Mouse (Mus musculus): ENCODE data around the gene Pip4p1. TPM values are rescaled to one million over a fixed set of nuclear protein-coding genes. Genes with fewer than 3 reads are reported as not detected.

The Pip4p1 gene
- polyA plus RNA-seq, 1 experiment: 68.1 TPM

DNA sequence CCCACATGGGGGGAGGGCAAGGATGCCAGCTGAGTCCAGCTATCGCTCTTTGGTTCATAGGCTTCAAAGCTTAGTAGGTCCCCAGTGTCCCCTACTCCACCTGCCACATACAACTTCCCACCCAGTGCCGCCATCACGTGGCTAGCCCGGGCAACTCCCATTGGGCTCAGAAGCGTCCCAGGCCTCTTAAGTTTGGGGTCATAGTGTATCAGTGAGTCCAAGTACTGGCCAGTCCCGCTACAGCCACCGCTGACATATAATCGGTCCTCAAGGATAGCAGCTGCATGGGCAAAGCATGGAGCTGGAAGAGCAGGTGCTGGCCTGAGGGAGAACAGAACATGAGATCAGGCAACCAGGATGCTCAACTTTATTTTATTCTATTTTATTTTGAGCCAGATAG lies 39.0 kb downstream of the Pip4p1 start:
- no peaks in the 10 kb centered on the region for H3K27me3 ChIP-seq (replicated peaks; ENCODE audit: control insufficient read depth, insufficient read depth, low read length)
- H3K36me3 ChIP-seq (ENCODE audit: control insufficient read depth, insufficient read depth, low read length): no peaks in the 10 kb centered on the region
- no peak overlapping the region for H3K27ac ChIP-seq (ENCODE audit: insufficient read depth, low read depth, low read length)
- 95% methylated on average over 8 of the region's 8 CpGs for WGBS
- no peaks in the 10 kb centered on the region for H3K4me1 ChIP-seq (ENCODE audit: control insufficient read depth, insufficient read depth, low read length)
- no peak for DNase-seq
- TF ChIP-seq CTCF (conservative IDR thresholded peaks at IDR 0.05; ENCODE audit: insufficient read depth, insufficient read length, low read depth, low read length) (no peak), POLR2A (IDR thresholded peaks at IDR 0.05; ENCODE audit: low read depth, low read length) (no peak)
- H3K4me3 ChIP-seq (ENCODE audit: insufficient read depth, low read depth, low read length): no peak overlapping the region

DNA sequence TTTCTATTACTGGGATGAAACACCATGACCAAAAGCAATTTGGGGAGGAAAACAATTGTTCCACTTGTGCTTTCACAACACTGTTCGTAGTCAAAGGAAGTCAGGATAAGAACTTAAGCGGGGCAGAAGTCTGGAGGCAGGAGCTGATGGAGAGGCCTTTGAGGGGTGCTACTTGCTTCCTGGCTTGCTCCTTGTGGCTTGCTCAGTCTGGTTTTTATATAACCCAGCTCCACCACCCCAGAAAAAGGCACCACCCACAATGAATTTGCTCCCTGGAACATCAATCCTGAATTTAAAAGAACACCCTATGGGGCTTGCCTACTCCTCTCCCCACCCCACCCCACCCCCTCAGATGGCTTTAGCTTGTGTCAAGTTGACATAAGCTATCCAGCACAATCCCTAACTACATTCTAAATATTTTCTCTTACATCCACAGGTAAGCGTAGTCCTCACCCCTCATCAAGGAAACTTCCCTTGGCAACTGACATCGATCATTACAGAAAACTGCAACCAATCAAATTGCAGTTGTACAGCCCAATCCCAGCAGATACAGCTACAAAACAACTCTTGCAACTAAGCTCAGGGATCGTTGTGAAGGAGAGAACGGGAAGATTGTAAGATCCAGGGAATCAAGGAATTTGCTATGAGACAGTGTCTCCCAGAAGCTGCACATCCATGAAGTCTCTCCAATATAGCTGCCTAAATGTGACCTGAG lies 54.3 kb downstream of the Pip4p1 start:
- no peak for DNase-seq
- 88% methylated on average over 6 of the region's 6 CpGs for WGBS
- no peak for TF ChIP-seq CTCF (conservative IDR thresholded peaks at IDR 0.05; ENCODE audit: insufficient read depth, insufficient read length, low read depth, low read length)
- no peak for TF ChIP-seq POLR2A (IDR thresholded peaks at IDR 0.05; ENCODE audit: low read depth, low read length)
- Histone ChIP-seq H3K36me3 (ENCODE audit: control insufficient read depth, insufficient read depth, low read length) (no peaks in the 10 kb centered on the region), H3K27ac (ENCODE audit: insufficient read depth, low read depth, low read length) (no peak overlapping the region), H3K27me3 (replicated peaks; ENCODE audit: control insufficient read depth, insufficient read depth, low read length) (no peaks in the 10 kb centered on the region), H3K4me3 (ENCODE audit: insufficient read depth, low read depth, low read length) (no peak overlapping the region), H3K4me1 (ENCODE audit: control insufficient read depth, insufficient read depth, low read length) (no peaks in the 10 kb centered on the region)

Other genes starting within 250 kb of the Pip4p1 start
- not detected in 2 replicates for gene Olfr747, start 237.7 kb downstream of the Pip4p1 start, polyA plus RNA-seq (2012; rRNA removed)
- gene Olfr748, start 223.5 kb downstream of the Pip4p1 start, polyA plus RNA-seq (2012; rRNA removed): not detected in 2 replicates
- gene Olfr749, start 185.8 kb downstream of the Pip4p1 start, polyA plus RNA-seq (2012; rRNA removed): not detected in 2 replicates
- gene Ttc5, start 145.3 kb downstream of the Pip4p1 start, polyA plus RNA-seq (2012; rRNA removed): 24.5 and 25.8 TPM in 2 replicates
- not detected in 2 replicates for gene Ccnb1ip1, start 123.1 kb downstream of the Pip4p1 start, polyA plus RNA-seq (2012; rRNA removed)
- gene Parp2, start 123.0 kb downstream of the Pip4p1 start, polyA plus RNA-seq (2012; rRNA removed): 12.0 and 12.6 TPM in 2 replicates
- gene Tep1, start 60.3 kb downstream of the Pip4p1 start, polyA plus RNA-seq (2012; rRNA removed): 17.6 and 18.8 TPM in 2 replicates
- 0.34 and 1.2 TPM in 2 replicates for gene Klhl33, start 33.3 kb downstream of the Pip4p1 start, polyA plus RNA-seq (2012; rRNA removed)
- 54.6 and 77.8 TPM in 2 replicates for gene Osgep, start 6.0 kb downstream of the Pip4p1 start, polyA plus RNA-seq (2012; rRNA removed)
- gene Apex1, start 5.9 kb downstream of the Pip4p1 start, polyA plus RNA-seq (2012; rRNA removed): 24.0 and 31.3 TPM in 2 replicates
- 79.2 and 91.3 TPM in 2 replicates for gene Pnp, start 226 bp upstream of the Pip4p1 start, polyA plus RNA-seq (2012; rRNA removed)
- 42.3 and 52.8 TPM in 2 replicates for gene Gm49342, start 13.7 kb upstream of the Pip4p1 start, polyA plus RNA-seq (2012; rRNA removed)
- gene Pnp2, start 25.1 kb upstream of the Pip4p1 start, polyA plus RNA-seq (2012; rRNA removed): 0.54 and 0.56 TPM in 2 replicates
- not detected in 2 replicates for gene Rnase10, start 76.9 kb upstream of the Pip4p1 start, polyA plus RNA-seq (2012; rRNA removed)
- not detected in 2 replicates for gene Rnase9, start 111.0 kb upstream of the Pip4p1 start, polyA plus RNA-seq (2012; rRNA removed)
- gene Rnase11, start 119.3 kb upstream of the Pip4p1 start, polyA plus RNA-seq (2012; rRNA removed): not detected in 2 replicates
- not detected in 2 replicates for gene Rnase12, start 126.8 kb upstream of the Pip4p1 start, polyA plus RNA-seq (2012; rRNA removed)
- not detected in 2 replicates for gene Olfr750, start 143.6 kb upstream of the Pip4p1 start, polyA plus RNA-seq (2012; rRNA removed)
- gene Rnase4, start 160.2 kb upstream of the Pip4p1 start, polyA plus RNA-seq (2012; rRNA removed): 35.1 and 41.2 TPM in 2 replicates
- gene Ang, start 160.3 kb upstream of the Pip4p1 start, polyA plus RNA-seq (2012; rRNA removed): 4.7 and 5.1 TPM in 2 replicates
- 0.42 and 0.64 TPM in 2 replicates for gene Eddm3b, start 183.6 kb upstream of the Pip4p1 start, polyA plus RNA-seq (2012; rRNA removed)
- gene Rnase6, start 193.1 kb upstream of the Pip4p1 start, polyA plus RNA-seq (2012; rRNA removed): 3.4 and 8.5 TPM in 2 replicates
- 0.25 and 0.39 TPM in 2 replicates for gene Rnase1, start 215.9 kb upstream of the Pip4p1 start, polyA plus RNA-seq (2012; rRNA removed)
- not detected in 2 replicates for gene Rnase2b, start 231.4 kb upstream of the Pip4p1 start, polyA plus RNA-seq (2012; rRNA removed)

Measured in kidney, adult 2 months (tissue).